In the genomic region with DNA sequence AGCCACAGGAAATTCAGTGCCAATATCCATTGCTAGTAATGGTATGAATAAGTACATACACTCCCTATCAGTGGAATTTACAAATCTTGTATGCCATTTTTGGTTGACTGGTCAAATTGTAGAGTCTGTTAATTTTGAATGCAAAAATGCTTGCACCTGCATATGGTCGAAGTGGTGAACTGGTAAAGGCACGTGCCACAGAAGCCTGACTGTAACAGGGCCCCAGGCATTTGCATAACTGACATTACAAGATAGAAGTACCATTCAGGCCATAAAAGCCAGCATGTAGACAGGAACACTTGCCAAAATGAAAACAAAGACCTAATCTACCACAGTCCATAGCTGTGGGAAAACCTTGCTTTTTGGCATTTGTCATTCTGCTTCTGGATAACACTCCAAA, we compare ENCODE assay signal across 25 mouse cellular contexts. TPM values are rescaled to one million over a fixed set of nuclear protein-coding genes. Genes with fewer than 3 reads are reported as not detected.
"Had no signal": no experiment of that assay in that cellular context is flagged by ENCODE, and none has a peak within 500 bp of the region (broad histone marks: within the 10 kb centered on the region; RNA-seq: fewer than 3 reads in every experiment).

No protein-coding gene starts in this region.

- ATAC-seq: intestine, postnatal 0 days; liver, postnatal 0 days; lung, postnatal 0 days; midbrain, embryonic 15.5 days had no signal

- H3K9me3 ChIP-seq: limb, embryonic 15.5 days; midbrain, embryonic 15.5 days had no signal

- H3K4me3 ChIP-seq: left cerebral cortex, adult 2 months; limb, embryonic 12.5 days; limb, embryonic 15.5 days; midbrain, embryonic 12.5 days; midbrain, embryonic 15.5 days; myocyte had no signal

- DNase-seq: kidney, adult 8-10 months; kidney, postnatal 25 days; layer of hippocampus, postnatal 36 days; left cerebral cortex, postnatal 4 days; liver, postnatal 0 days; lung, embryonic 14.5 days; right cerebral cortex, adult 18-20 months; right cerebral cortex, postnatal 14 days; right cerebral cortex, postnatal 4 days; thymus, adult 2 months; thymus, postnatal 36 days had no signal

- H3K9ac ChIP-seq: limb, embryonic 12.5 days; limb, embryonic 15.5 days; liver, embryonic 14.5 days; liver, postnatal 0 days; lung, embryonic 14.5 days; midbrain, embryonic 12.5 days; midbrain, embryonic 15.5 days had no signal

- H3K27me3 ChIP-seq: limb, embryonic 12.5 days; limb, embryonic 15.5 days; midbrain, embryonic 12.5 days; midbrain, embryonic 15.5 days had no signal

- H3K4me2 ChIP-seq: limb, embryonic 12.5 days; limb, embryonic 15.5 days; liver, embryonic 11.5 days; lung, embryonic 14.5 days; midbrain, embryonic 12.5 days; midbrain, embryonic 15.5 days had no signal

- H3K36me3 ChIP-seq: limb, embryonic 15.5 days; midbrain, embryonic 12.5 days; midbrain, embryonic 15.5 days had no signal

- H3K4me1 ChIP-seq: limb, embryonic 12.5 days; limb, embryonic 15.5 days; midbrain, embryonic 12.5 days; midbrain, embryonic 15.5 days had no signal

- H3K27ac ChIP-seq: kidney, postnatal 0 days; left cerebral cortex, adult 2 months; limb, embryonic 12.5 days; limb, embryonic 15.5 days; liver, embryonic 14.5 days; macrophage; midbrain, embryonic 12.5 days; midbrain, embryonic 15.5 days; stomach, postnatal 0 days had no signal

RNA-seq across cellular contexts. Expression of a gene that starts 55.3 kb away (rescaled TPM):
- polyA plus RNA-seq: neural tube, embryonic 11.5 days had no signal
